30 mouse cellular contexts compared by ENCODE assay signal in the genomic region with DNA sequence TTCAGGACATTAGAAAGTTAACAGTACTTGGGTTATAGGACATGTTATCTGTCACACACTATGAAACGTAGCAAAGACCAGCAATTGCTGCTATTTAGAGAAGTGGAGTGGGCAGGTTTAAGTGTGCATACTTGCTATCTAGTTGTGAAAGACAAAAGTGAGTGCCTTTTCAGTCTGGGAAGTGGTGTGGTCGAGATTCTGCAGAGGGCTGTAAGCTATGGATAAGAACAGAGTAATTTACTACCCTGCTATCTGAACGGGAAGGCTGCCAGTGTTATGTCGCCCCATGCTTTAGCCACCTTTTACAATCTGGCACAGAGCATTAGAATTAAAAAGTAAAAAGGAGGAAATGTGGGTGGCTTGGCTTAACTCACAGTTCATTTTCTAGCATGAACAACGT. TPM values are rescaled to one million over a fixed set of nuclear protein-coding genes. Genes with fewer than 3 reads are reported as not detected.
A peak's percentile ranks its signal among the peaks of the same experiment; 100 is the strongest.
DNase-seq lines count a peak whose midpoint lies in the region; ATAC-seq and TF ChIP-seq lines count a peak whose summit lies in the region.
"Had no signal": no experiment of that assay in that cellular context is flagged by ENCODE, and none has a peak within 500 bp of the region (broad histone marks: within the 10 kb centered on the region; RNA-seq: fewer than 3 reads in every experiment).

No protein-coding gene starts in this region.

- TF ChIP-seq POLR2A in lung, adult 2 months (IDR thresholded peaks at IDR 0.05; ENCODE audit: borderline replicate concordance, extremely low read depth, low read depth, low read length): no peak

- no peak overlapping the region for H3K9ac ChIP-seq in heart, embryonic 12.5 days
- H3K9ac ChIP-seq in lung, embryonic 14.5 days: no peak overlapping the region
- no peak overlapping the region for H3K9ac ChIP-seq in midbrain, embryonic 11.5 days (ENCODE audit: low read length)
- H3K9ac ChIP-seq: forebrain, embryonic 13.5 days; hindbrain, embryonic 12.5 days; kidney, embryonic 15.5 days; limb, embryonic 15.5 days; liver, embryonic 15.5 days; midbrain, embryonic 13.5 days; neural tube, embryonic 12.5 days had no signal

- intact Hi-C loops in heart, postnatal 36 days (cut with DNase I): no loop called here

- no peaks in the 10 kb centered on the region for H3K27me3 ChIP-seq in heart, embryonic 12.5 days (replicated peaks)
- no peaks in the 10 kb centered on the region for H3K27me3 ChIP-seq in lung, embryonic 14.5 days (ENCODE audit: insufficient read depth, low read length)
- no peaks in the 10 kb centered on the region for H3K27me3 ChIP-seq in midbrain, embryonic 11.5 days (ENCODE audit: control insufficient read depth, insufficient read depth, low read length)
- H3K27me3 ChIP-seq: forebrain, embryonic 13.5 days; hindbrain, embryonic 12.5 days; kidney, embryonic 15.5 days; limb, embryonic 15.5 days; neural tube, embryonic 12.5 days had no signal

- H3K9me3 ChIP-seq in heart, embryonic 12.5 days (replicated peaks): no peaks in the 10 kb centered on the region
- no peaks in the 10 kb centered on the region for H3K9me3 ChIP-seq in lung, embryonic 14.5 days (ENCODE audit: low read depth, low read length)
- no peaks in the 10 kb centered on the region for H3K9me3 ChIP-seq in midbrain, embryonic 11.5 days (ENCODE audit: control insufficient read depth, low read length)
- H3K9me3 ChIP-seq: forebrain, embryonic 13.5 days; hindbrain, embryonic 12.5 days; kidney, embryonic 15.5 days; limb, embryonic 15.5 days; liver, embryonic 15.5 days; midbrain, embryonic 13.5 days; neural tube, embryonic 12.5 days had no signal

- H3K4me3 ChIP-seq in heart, embryonic 12.5 days: no peak overlapping the region
- H3K4me3 ChIP-seq in lung, embryonic 14.5 days (ENCODE audit: low read depth, low read length): no peak overlapping the region
- H3K4me3 ChIP-seq in lung, adult 2 months (replicated peaks; ENCODE audit: extremely low read depth, low read depth, low read length): no peak overlapping the region
- no peak overlapping the region for H3K4me3 ChIP-seq in midbrain, embryonic 11.5 days (ENCODE audit: low read depth, low read length)
- H3K4me3 ChIP-seq: forebrain, embryonic 13.5 days; gastrocnemius, adult 2 months; hindbrain, embryonic 12.5 days; kidney, embryonic 15.5 days; limb, embryonic 15.5 days; liver, embryonic 15.5 days; midbrain, embryonic 13.5 days; neural tube, embryonic 12.5 days had no signal

- peak overlapping the region; percentile 88 for H3K27ac ChIP-seq in heart, embryonic 12.5 days (ENCODE audit: poor library complexity, severe bottlenecking)
- no peak overlapping the region for H3K27ac ChIP-seq in lung, embryonic 14.5 days (ENCODE audit: low read depth)
- no peak overlapping the region for H3K27ac ChIP-seq in midbrain, embryonic 11.5 days (ENCODE audit: low read depth, low read length)
- H3K27ac ChIP-seq: forebrain, embryonic 13.5 days; gastrocnemius, adult 2 months; hindbrain, embryonic 12.5 days; kidney, embryonic 15.5 days; limb, embryonic 15.5 days; liver, embryonic 15.5 days; midbrain, embryonic 13.5 days; neural tube, embryonic 12.5 days; stomach, postnatal 0 days had no signal

- ATAC-seq in heart, embryonic 12.5 days (ENCODE audit: insufficient number of reproducible peaks, low FRiP score): no peak
- no peak for ATAC-seq in lung, embryonic 14.5 days (ENCODE audit: insufficient read depth)
- ATAC-seq in hematopoietic stem cell, adult 5-6 weeks (replicated peaks in 1 of 2; ENCODE audit: insufficient read depth in 1 of 2, low FRiP score in 2 of 2, low TSS enrichment in 1 of 2, low read depth in 1 of 2, poor library complexity in 2 of 2, severe bottlenecking in 2 of 2): peak; percentile 23 to 30; a peak in 2 of 4 replicates
- no peak for ATAC-seq in midbrain, embryonic 11.5 days (ENCODE audit: low FRiP score)
- ATAC-seq: activated CD4-positive, CD25-positive, alpha-beta regulatory T cell, adult 4 months; forebrain, embryonic 13.5 days; intestine, postnatal 0 days; midbrain, embryonic 13.5 days had no signal

- H3K4me1 ChIP-seq in heart, embryonic 12.5 days (replicated peaks): peaks cover 31% of the 10 kb centered on the region
- H3K4me1 ChIP-seq in lung, embryonic 14.5 days (ENCODE audit: insufficient read depth): peaks cover 2% of the 10 kb centered on the region; the same call in 1 of the 2 replicates
- H3K4me1 ChIP-seq in lung, adult 2 months (ENCODE audit: control insufficient read depth, insufficient read depth, low read length): no peaks in the 10 kb centered on the region
- H3K4me1 ChIP-seq in midbrain, embryonic 11.5 days (ENCODE audit: control insufficient read depth, insufficient read depth, low read length): peaks cover 7% of the 10 kb centered on the region; the same call in 1 of the 2 replicates

- no peak for DNase-seq in heart, postnatal 36 days
- DNase-seq in lung, embryonic 14.5 days: peak; percentile 71
- no peak for DNase-seq in lung, adult 2 months
- peak; percentile 75 for DNase-seq in adipocyte (ENCODE audit: low spot score)
- no peak for DNase-seq in midbrain, embryonic 11.5 days (ENCODE audit: low spot score, missing footprints)
- no peak for DNase-seq in Muller cell, postnatal 12 days (ENCODE audit: inconsistent ontology term)
- DNase-seq: adrenal gland, postnatal 10 days; cerebellum, adult 2 months; cerebellum, postnatal 25 days; embryo, embryonic 11 days; gastrocnemius, adult 2 months; kidney, postnatal 4 days; left cerebral cortex, postnatal 4 days; lung, postnatal 4 days; right cerebral cortex, postnatal 14 days; thymus, adult 2 months; thymus, postnatal 4 days had no signal

- 0 out of 2 replicates have a peak overlapping the region, but pooled peaks have one; percentile 1 for H3K4me2 ChIP-seq in heart, embryonic 12.5 days
- no peak overlapping the region for H3K4me2 ChIP-seq in lung, embryonic 14.5 days
- H3K4me2 ChIP-seq in midbrain, embryonic 11.5 days: no peak overlapping the region
- H3K4me2 ChIP-seq: forebrain, embryonic 13.5 days; hindbrain, embryonic 12.5 days; kidney, embryonic 15.5 days; limb, embryonic 15.5 days; liver, embryonic 15.5 days; midbrain, embryonic 13.5 days; neural tube, embryonic 12.5 days had no signal

- H3K36me3 ChIP-seq in heart, embryonic 12.5 days: no peaks in the 10 kb centered on the region
- no peaks in the 10 kb centered on the region for H3K36me3 ChIP-seq in lung, embryonic 14.5 days (ENCODE audit: insufficient read depth)
- no peaks in the 10 kb centered on the region for H3K36me3 ChIP-seq in midbrain, embryonic 11.5 days (ENCODE audit: control insufficient read depth, insufficient read depth, low read length)
- H3K36me3 ChIP-seq: hindbrain, embryonic 12.5 days; kidney, embryonic 15.5 days; limb, embryonic 15.5 days; liver, embryonic 15.5 days; midbrain, embryonic 13.5 days; neural tube, embryonic 12.5 days had no signal

- TF ChIP-seq CTCF in lung, embryonic 14.5 days (IDR thresholded peaks at IDR 0.05; ENCODE audit: low read depth): no peak
- no peak for TF ChIP-seq CTCF in lung, adult 2 months (IDR thresholded peaks at IDR 0.05; ENCODE audit: insufficient read depth, low read length)

- 14% methylated on average over 5 of the region's 5 CpGs for WGBS in heart, embryonic 12.5 days
- 20% methylated on average over 5 of the region's 5 CpGs for WGBS in lung, embryonic 14.5 days
- 36% methylated on average over 5 of the region's 5 CpGs for WGBS in lung, adult 2 months
- 72% methylated on average over 5 of the region's 5 CpGs for WGBS in midbrain, embryonic 11.5 days

RNA-seq across cellular contexts. Expression of gene Arfip1, which starts 4.3 kb away (rescaled TPM):
- 49.3 and 50.8 TPM in 2 replicates for polyA plus RNA-seq in heart, embryonic 12.5 days (2016; fragmentation: Nextera tagmentation; extraction: Ambion mirVana)
- 10 to 100 TPM; 13.8 to 19.5 TPM for total RNA-seq in heart, postnatal 36 days (2021)
- polyA plus RNA-seq in lung, embryonic 14.5 days (2014; fragmentation: Nextera tagmentation; extraction: Ambion mirVana): 58.2 and 58.5 TPM in 2 replicates
- polyA plus RNA-seq in lung, adult 2 months (2012; rRNA removed): 9.4 and 14.2 TPM in 2 replicates
- total RNA-seq in hematopoietic stem cell, adult 5-6 weeks (2017): 48.4 and 53.3 TPM in 2 replicates
- polyA plus RNA-seq in midbrain, embryonic 11.5 days (2014; fragmentation: Nextera tagmentation; extraction: Ambion mirVana): 42.6 and 44.2 TPM in 2 replicates

RNA-seq across cellular contexts. Expression of gene Tigd4, which starts 6.6 kb away (rescaled TPM):
- polyA plus RNA-seq in heart, embryonic 12.5 days (2016; fragmentation: Nextera tagmentation; extraction: Ambion mirVana): not detected in 2 replicates
- under 1 TPM in 1 of 2 experiments, not detected in 1; 0.08 TPM for total RNA-seq in heart, postnatal 36 days (2021)
- 0.05 and 0.07 TPM in 2 replicates for polyA plus RNA-seq in lung, embryonic 14.5 days (2014; fragmentation: Nextera tagmentation; extraction: Ambion mirVana)
- polyA plus RNA-seq in lung, adult 2 months (2012; rRNA removed): 0.04 TPM in 1 of 2 replicates, not detected in the other
- total RNA-seq in hematopoietic stem cell, adult 5-6 weeks (2017): not detected in 2 replicates
- not detected in 2 replicates for polyA plus RNA-seq in midbrain, embryonic 11.5 days (2014; fragmentation: Nextera tagmentation; extraction: Ambion mirVana)
- total RNA-seq: ES-E14; left cerebral cortex, postnatal 4 days had no signal
- polyA plus RNA-seq: activated CD4-positive, CD25-positive, alpha-beta regulatory T cell, adult 4 months; forebrain, embryonic 13.5 days; hindbrain, embryonic 12.5 days; intestine, postnatal 0 days; midbrain, embryonic 13.5 days; thymus, adult 2 months had no signal

Comparison
In these comparisons a context has a peak if more than half of its experiments do, and no peak if none do; other contexts are left out.
1. DNase-seq: peak in lung, embryonic 14.5 days (single experiment) and adipocyte (single experiment); none in heart, postnatal 36 days (0 of 2), lung, adult 2 months (single experiment), midbrain, embryonic 11.5 days (single experiment) and Muller cell, postnatal 12 days (single experiment).
2. ATAC-seq: peak in hematopoietic stem cell, adult 5-6 weeks (2 of 2); none in heart, embryonic 12.5 days (single experiment), lung, embryonic 14.5 days (single experiment) and midbrain, embryonic 11.5 days (single experiment).